Mouse (Mus musculus) layer of hippocampus, adult 2 months (tissue): ENCODE measurements around the gene Higd1a. TPM values are rescaled to one million over a fixed set of nuclear protein-coding genes. Genes with fewer than 3 reads are reported as not detected.

Experiments
- DNase-seq, 2 experiments: peaks; one replicate each; pipeline ENCODE4 v3.0.0; 2022; ENCODE audit warnings: low spot score in 2 of 2
- H3K27ac ChIP-seq: fragments of 200-600 bp; 2 replicates; pipeline ENCODE4 v1.8.1; 2022
- H3K4me3 ChIP-seq: fragments of 200-600 bp; 2 replicates; pipeline ENCODE4 v1.8.1; 2022; ENCODE audit warnings: mild to moderate bottlenecking
- CTCF ChIP-seq: fragments of 200-600 bp; conservative IDR thresholded peaks from 2 replicates; pipeline ENCODE4 v1.8.1; 2022; ENCODE audit warnings: antibody characterized with exemption, mild to moderate bottlenecking, moderate library complexity
- total RNA-seq, 2 experiments: library from RNA; stranded (reverse); gene quantifications; 2 replicates each; pipeline ENCODE4 v1.2.3; 2021

Gene Higd1a
- total RNA-seq, 2 experiments from 2014 or later: 84.4 to 88.4 TPM

DNA sequence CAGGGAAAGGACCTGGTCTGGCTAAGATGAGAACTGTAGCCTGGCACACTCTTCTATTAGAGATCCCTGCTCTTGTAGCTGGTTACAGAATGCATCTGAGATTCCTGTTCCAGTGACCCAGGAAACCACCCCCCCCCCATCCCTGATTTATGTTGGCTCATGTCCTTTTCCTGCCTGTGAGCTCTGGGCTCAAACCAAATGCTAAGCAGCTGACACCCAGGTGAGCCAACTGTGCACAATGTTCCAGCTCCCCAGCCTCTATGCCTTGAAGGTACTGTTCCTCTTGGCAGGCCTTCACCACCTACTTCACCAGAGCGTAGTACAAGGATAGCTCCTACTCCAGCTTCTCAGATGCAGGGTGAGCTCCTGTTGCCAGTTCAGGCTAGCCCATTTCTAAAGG is 35.1 kb downstream of the Higd1a start:
- DNase-seq: no peak
- no peak overlapping the region for H3K4me3 ChIP-seq
- H3K27ac ChIP-seq: peak overlapping the region; percentile 91
- no peak for TF ChIP-seq CTCF

DNA sequence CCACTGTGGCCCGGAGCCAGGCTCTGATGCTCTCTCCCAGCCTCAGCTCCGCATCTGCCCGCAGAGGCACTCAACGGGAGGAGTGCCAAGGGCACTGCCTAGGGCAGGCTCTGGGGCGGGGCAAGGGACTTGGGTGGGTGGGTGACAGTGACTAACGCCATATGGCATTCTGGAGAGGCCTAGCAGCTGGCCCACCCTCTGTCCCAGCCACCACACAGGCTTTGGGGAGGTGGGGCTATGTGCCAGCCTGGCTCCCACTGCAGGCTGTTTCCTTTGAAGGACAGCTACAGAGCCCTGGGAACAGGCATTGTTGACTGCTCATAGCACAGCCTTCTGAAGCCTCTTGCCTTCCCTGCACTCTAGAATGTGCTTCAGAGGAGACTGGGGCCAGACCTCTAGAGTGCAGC is 35.6 kb downstream of the Higd1a start:
- H3K4me3 ChIP-seq: no peak overlapping the region
- peak; percentile 60 to 67 for DNase-seq
- TF ChIP-seq CTCF: no peak
- H3K27ac ChIP-seq: peak overlapping the region; percentile 91

DNA sequence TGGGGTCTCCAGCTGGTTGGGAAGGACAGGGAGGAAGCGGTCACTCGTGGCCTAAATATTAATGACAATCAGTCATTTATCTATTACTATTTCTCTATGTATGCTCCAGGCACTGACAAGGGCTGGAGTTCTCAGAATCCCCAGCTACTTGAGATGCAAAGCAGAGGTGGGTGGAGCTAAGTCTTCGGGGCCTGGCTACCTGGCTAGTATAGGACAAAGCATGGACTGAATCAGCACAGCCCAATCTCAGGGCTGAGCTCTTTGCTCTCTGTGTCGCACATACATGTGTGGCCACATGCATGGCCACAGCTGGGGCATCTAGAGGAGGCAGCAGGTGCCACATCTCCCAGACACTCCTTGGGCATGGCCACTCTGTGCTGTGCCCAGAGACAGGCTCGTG is 37.4 kb downstream of the Higd1a start:
- TF ChIP-seq CTCF: no peak
- H3K4me3 ChIP-seq: no peak overlapping the region

DNA sequence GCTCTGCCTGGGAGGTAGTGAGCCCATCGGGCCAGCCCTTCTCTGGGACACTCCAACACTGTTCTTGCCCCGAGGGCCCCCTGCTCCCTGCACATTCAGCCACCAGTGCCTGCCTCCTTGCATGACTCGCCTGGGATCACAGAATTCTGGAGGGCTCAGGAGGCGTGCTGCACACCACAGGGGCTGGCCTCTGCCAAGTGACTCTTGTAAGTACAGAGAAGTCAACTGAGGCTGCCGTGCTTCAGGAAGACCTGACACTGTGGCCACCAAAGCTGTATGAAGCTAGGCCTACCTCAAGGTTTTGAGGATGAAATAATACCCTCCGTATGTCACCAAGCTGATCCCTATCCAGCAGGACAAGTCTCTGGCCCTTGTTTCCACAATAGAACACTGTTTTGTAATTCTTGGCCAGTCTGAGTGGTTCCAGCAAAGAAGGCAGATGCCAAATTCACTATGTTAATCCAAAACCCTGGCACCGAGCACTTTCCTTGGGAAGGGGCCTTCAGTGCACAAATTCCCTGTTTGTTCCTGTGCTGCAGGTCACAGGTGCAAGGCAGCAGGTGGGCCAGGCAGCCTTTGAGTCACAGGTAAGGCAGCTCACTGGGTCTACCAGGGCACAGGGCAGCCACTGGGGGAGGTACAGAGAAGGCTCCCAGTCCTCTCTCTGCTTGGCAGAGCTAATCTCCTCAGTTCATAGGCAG is 38.2 kb downstream of the Higd1a start:
- peak in 1 of 2 experiments; percentile 31 for DNase-seq
- no peak for TF ChIP-seq CTCF
- no peak overlapping the region for H3K4me3 ChIP-seq
- peak overlapping the region; percentile 95 for H3K27ac ChIP-seq

More for the DNA sequence above, 37.4 kb downstream of the Higd1a start:
- peak overlapping the region; percentile 95 for H3K27ac ChIP-seq
- no peak for DNase-seq

DNA sequence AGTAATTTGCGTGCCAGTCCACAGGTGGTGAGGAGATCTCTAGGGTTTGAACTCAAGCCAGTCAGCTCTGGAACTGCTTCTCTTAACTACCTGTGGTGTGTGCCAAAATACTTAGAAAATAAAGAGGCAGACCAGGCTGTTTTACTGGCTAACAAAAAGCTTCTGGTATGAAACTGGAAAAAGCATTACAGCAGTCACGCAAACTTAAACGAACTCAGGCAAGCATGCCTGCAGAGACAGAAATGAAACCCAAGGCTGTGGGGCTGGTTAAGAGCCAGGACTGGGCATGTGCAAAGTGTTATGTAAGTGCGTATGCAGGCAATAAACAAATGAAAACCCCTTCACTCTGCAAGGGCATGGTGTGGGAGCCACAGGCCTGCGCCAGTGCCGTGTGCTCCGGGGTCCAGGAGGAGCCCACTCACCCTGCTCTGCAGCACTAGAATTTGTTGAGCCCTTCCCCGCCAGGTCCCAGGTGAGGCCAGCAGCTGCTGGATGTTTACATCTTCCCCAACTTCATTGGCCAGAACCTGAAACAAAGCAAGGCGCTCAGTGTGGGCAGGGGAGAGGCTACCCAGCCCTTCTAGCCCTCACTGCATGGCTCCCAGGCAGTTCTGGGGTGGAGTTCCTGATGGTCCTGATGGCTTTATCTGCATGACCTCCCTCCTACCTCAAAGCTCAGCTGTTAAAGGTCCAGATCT is 38.9 kb downstream of the Higd1a start:
- peak; percentile 43 to 61 for DNase-seq
- TF ChIP-seq CTCF: no peak
- peak overlapping the region; percentile 95 for H3K27ac ChIP-seq
- H3K4me3 ChIP-seq: no peak overlapping the region

DNA sequence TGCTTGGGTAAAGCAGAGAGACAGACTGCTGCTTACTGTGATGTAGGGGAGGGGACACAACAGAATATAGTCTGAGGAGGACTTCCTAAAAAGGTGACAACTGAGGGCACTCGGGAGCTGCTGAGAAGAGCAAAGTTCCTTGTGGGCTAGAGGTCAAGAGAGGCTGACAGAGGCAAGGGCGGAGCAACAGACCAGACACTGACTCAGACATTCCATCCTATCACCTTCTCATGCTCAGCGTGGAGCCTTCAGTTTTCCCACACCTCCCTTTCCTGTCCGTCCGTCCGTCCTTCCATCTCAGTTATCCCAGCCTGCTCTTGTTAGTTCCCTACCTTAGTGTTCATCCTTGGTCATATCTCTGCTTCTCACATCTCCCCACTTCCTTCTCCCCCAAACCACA is 43.0 kb downstream of the Higd1a start:
- Histone ChIP-seq H3K4me3 (no peak overlapping the region), H3K27ac (no peak overlapping the region)
- TF ChIP-seq CTCF: no peak
- no peak for DNase-seq

DNA sequence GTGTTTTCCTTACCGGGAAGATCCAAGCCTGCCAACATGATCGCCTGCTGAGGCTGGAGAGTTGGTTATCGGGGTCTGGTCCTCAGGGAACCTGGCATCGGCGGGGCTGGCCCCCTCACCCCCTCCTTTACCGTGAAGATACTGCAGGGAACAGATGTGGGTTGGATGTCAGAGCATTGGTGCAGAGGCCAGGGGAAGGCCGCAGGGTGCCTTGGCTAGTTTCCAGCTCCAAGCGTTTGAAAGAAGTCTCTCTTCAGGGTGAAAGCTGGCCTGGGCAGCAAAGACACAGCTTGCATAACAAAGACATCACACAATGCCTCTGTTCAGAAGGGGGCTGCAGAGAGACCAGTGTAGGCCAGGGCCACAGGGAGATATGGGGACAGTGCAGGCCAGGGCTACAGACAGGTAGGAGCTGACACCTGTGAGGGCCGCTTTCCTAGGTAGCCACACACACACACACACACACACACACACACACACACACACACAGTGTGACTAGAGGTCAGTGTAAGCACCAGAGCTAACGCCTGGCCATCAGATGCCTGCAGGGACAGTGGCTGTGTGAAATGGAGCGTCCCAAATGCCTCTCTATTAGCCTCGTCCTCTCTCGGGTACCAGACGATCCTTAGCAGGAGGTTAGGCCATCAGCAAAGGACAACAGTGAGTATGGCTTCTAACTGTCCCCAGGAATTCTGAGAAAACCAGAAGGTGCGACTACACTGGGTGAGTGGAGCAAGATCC is 47.9 kb downstream of the Higd1a start:
- peak; percentile 65 to 77 for DNase-seq
- Histone ChIP-seq H3K27ac (peak overlapping the region; percentile 93), H3K4me3 (no peak overlapping the region)
- no peak for TF ChIP-seq CTCF

DNA sequence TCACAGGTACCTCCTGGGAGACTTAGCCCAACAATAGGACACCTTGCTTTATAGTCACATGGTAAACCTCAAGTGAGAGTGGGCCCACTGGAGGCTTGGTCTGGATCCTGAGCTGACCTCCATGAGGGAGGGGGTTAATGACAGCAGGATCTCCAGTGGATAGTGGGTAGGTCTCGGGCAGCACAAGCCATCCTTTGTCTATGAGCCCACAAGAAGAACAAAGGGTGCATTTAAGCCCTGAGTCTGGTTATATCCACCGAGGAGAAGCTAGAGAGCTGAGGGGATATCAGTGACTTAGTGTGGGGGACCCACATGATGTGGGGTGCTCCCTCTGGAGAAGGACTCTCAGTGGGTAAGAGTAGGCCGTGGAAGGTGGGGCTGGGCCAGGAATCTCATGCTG is 49.7 kb downstream of the Higd1a start:
- no peak for DNase-seq
- no peak overlapping the region for H3K4me3 ChIP-seq
- H3K27ac ChIP-seq: peak overlapping the region; percentile 93
- TF ChIP-seq CTCF: no peak

DNA sequence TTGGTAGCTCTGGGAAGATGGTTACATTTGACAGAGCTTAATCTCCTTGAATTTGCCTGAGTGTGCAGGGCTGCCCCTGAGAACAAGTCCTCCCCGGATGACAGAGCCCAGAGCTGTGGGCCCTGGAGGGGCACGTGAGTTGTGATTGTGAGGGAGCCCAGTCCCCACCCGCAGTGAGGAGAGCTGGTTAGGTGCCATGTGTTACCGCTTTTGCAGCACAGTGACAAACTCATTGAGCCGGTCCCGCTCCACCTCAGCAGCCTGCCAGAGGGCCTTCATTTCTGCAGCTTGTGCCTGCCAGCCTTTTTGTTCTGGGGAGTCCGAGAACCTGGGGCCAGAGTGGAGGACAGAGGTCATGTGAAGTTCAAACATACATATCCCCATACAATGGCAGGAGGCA is 50.2 kb downstream of the Higd1a start:
- peak overlapping the region; percentile 93 for H3K27ac ChIP-seq
- no peak for DNase-seq
- no peak overlapping the region for H3K4me3 ChIP-seq
- TF ChIP-seq CTCF: no peak

DNA sequence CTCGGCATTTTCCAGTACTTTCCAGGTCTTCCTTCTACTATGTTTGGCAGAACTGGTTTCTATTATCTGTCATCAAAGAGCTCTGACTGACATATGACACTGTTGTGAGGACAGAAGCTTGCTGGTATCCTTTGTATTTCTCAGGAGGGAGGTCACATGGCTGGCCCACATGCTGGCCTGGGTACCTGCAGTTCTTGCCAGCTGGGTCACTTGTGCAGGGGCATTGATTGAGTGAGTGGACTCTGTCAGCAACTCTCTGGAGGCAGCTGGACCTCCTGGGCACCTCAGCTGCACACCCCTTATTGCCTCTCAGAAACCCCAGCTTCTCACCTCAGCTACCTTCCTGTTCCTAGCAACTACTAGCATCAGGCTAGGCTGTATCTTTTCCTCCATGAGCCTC is 50.6 kb downstream of the Higd1a start:
- no peak for TF ChIP-seq CTCF
- Histone ChIP-seq H3K4me3 (no peak overlapping the region), H3K27ac (peak overlapping the region; percentile 93)
- DNase-seq: no peak

DNA sequence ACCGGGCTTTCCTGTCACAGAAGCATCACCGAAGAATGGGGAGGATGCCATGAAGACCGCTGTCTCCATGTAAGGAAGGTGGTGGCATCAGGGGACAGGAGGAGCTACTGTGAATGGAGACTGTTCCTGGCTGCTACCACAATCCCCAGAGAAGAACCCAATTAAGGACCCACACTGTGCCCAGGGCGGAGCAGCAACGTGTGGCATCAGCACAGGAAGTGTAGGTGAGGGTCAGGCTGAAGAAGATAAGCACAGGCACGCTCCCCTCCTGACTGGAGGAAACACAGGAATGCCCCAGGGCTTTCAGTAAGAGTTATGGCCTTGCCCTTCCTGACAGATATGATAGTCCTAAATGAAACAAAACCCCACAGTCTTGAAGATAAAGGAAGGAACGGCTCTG is 55.4 kb downstream of the Higd1a start:
- no peak overlapping the region for H3K27ac ChIP-seq
- H3K4me3 ChIP-seq: no peak overlapping the region
- no peak for DNase-seq
- TF ChIP-seq CTCF: no peak

DNA sequence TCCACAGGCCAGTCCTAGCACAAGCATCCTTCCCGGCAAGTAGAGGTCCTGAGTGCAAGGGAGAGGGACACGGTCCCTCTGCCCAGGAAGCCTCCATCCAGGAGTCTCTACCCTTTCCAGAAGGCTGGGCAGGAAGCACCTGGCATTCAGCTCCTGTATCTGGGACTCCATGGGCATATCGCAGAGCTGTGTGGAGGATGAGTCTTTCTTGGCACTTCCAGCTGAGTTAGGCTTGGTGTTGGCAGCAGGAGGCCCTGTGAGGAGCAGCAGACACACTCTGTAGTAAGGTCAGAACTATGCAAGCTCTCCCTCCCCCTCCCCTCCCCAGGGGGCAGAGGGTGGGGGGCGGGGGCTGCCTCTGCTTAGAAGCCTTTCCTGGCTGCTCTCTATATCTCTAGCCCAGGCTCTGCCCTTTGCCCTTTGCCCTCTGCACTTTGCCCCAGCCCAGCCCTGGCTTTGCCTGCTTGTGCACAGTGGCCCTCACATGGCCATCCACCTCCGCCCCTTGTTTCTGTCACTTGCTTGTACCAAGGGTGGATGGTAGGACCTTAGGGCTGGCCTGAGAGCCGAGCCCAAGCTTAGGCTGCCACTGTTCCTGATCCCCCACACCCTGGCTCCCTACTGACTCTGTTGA is 59.2 kb downstream of the Higd1a start:
- H3K27ac ChIP-seq: no peak overlapping the region
- no peak for TF ChIP-seq CTCF
- no peak for DNase-seq
- no peak overlapping the region for H3K4me3 ChIP-seq

Other genes starting within 250 kb of the Higd1a start
- 1 to 10 TPM in 1 of 2 experiments, under 1 TPM in 1; 0.76 to 1.5 TPM for gene Lyzl4, start 216.3 kb downstream of the Higd1a start, total RNA-seq
- gene Vipr1, start 215.6 kb downstream of the Higd1a start, total RNA-seq: 10 to 100 TPM; 18.7 to 21.2 TPM
- 10 to 100 TPM; 27.5 to 32.8 TPM for gene Sec22c, start 152.9 kb downstream of the Higd1a start, total RNA-seq
- 10 to 100 TPM; 71.8 to 78.8 TPM for gene Ss18l2, start 148.0 kb downstream of the Higd1a start, total RNA-seq
- gene Nktr, start 139.2 kb downstream of the Higd1a start, total RNA-seq: 100 to 1,000 TPM; 104 to 127 TPM
- 100 to 1,000 TPM; 101 to 102 TPM for gene Zfp651, start 99.0 kb downstream of the Higd1a start, total RNA-seq
- gene Klhl40, start 80.8 kb downstream of the Higd1a start, total RNA-seq: 1 to 10 TPM; 3.3 to 4.6 TPM
- gene Hhatl, start 65.9 kb downstream of the Higd1a start, total RNA-seq: 10 to 100 TPM; 15.6 to 19.9 TPM
- 10 to 100 TPM in 1 of 2 experiments, 1 to 10 TPM in 1; 7.8 to 10.0 TPM for gene Ccdc13, start 18.9 kb downstream of the Higd1a start, total RNA-seq
- 1 to 10 TPM; 1.7 to 2.3 TPM for gene Ackr2, start 40.0 kb upstream of the Higd1a start, total RNA-seq
- not detected for gene Cyp8b1, start 57.9 kb upstream of the Higd1a start, total RNA-seq
- 1 to 10 TPM; 6.7 to 9.1 TPM for gene Fam198a, start 92.6 kb upstream of the Higd1a start, total RNA-seq
- 10 to 100 TPM; 41.4 to 41.7 TPM for gene Pomgnt2, start 138.7 kb upstream of the Higd1a start, total RNA-seq